Mouse (Mus musculus) lung, embryonic 16.5 days (tissue): ENCODE results near the gene Sart3. TPM values are rescaled to one million over a fixed set of nuclear protein-coding genes. Genes with fewer than 3 reads are reported as not detected.
A peak's percentile ranks its signal among the peaks of the same experiment; 100 is the strongest.

ENCODE experiments used
- ATAC-seq: fragments of 200-750 bp; cut with Nextera tagmentation; 2 replicates; pipeline ENCODE4 v1.8.0; 2017; ENCODE audit warnings: low read depth, mild to moderate bottlenecking, moderate library complexity
- H3K27ac ChIP-seq: fragments of 300-500 bp; sonication (generic); 2 replicates; pipeline ENCODE4 v1.5.1; 2014; ENCODE audit warnings: mild to moderate bottlenecking, control low read depth, low read length
- H3K27me3 ChIP-seq: fragments of 300-500 bp; sonication (generic); 2 replicates; pipeline ENCODE4 v1.6.1; 2014; ENCODE audit warnings: low read depth, low read length, mixed read lengths; ENCODE audit not compliant: control insufficient read depth, insufficient read depth
- H3K36me3 ChIP-seq: fragments of 300-500 bp; sonication (generic); 2 replicates; pipeline ENCODE4 v1.6.1; 2014; ENCODE audit warnings: low read length; ENCODE audit not compliant: control insufficient read depth, insufficient read depth
- H3K4me1 ChIP-seq: fragments of 300-500 bp; sonication (generic); replicated peaks from 2 replicates; pipeline ENCODE4 v1.6.1; 2014; ENCODE audit warnings: low read length, mixed read lengths; ENCODE audit not compliant: control insufficient read depth, insufficient read depth
- H3K4me2 ChIP-seq: fragments of 300-500 bp; sonication (generic); 2 replicates; pipeline ENCODE4 v1.6.1; 2014; ENCODE audit warnings: low read depth, low read length, control low read depth
- H3K4me3 ChIP-seq: fragments of 300-500 bp; sonication (generic); 2 replicates; pipeline ENCODE4 v1.5.1; 2014; ENCODE audit warnings: mild to moderate bottlenecking, low read length, control low read depth
- H3K9ac ChIP-seq: fragments of 300-500 bp; sonication (generic); 2 replicates; pipeline ENCODE4 v1.6.1; 2014; ENCODE audit warnings: low read length, control low read depth
- H3K9me3 ChIP-seq: fragments of 300-500 bp; sonication (generic); 2 replicates; pipeline ENCODE4 v1.6.1; 2016; ENCODE audit warnings: low read length; ENCODE audit not compliant: control insufficient read depth
- WGBS: fragments of 180-500 bp; shearing (Covaris S2); extraction: QIAGEN DNeasy Blood & Tissue Kit; methylation state at CpG from one replicate; pipeline ENCODE4 v1.1.7; 2014; 5-methylcytosine and 5-hydroxymethylcytosine counted together
- polyA plus RNA-seq: library from polyadenylated mRNA; unstranded; fragments of >200 nt; fragmentation: Nextera tagmentation; extraction: Ambion mirVana; gene quantifications from 2 replicates; pipeline ENCODE4 v1.2.1, GENCODE M21; 2015

Gene Sart3
- polyA plus RNA-seq, 1 experiment from 2014 or later, result 42.5 TPM

DNA sequence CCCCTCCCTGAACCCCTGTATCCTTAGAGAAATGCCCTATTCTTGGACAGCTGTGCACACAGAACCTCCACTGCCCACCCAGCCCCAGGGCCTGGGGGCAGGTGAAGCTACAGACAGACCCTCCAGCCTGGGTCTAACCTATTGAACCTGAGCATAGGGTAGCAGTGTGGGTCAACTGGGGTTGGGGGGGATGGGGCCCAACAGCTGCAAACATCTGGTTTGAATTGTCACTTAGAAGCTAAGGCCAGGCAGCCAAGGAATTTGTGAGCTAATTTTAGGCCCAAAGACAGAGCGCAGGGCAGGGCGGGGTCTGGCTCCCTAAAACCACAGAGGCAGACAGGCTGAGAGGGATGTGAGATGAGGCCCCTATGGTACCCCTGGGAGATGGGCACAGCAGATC, 35.9 kb upstream of the Sart3 start:
- no peak overlapping the region for H3K4me3 ChIP-seq
- H3K27ac ChIP-seq, result peak overlapping the region; percentile 72
- H3K9me3 ChIP-seq, result no peaks in the 10 kb centered on the region
- ATAC-seq, result peak; percentile 68
- no peak overlapping the region for H3K4me2 ChIP-seq
- no peaks in the 10 kb centered on the region for H3K27me3 ChIP-seq
- WGBS, result 30% methylated on average over 2 of the region's 2 CpGs
- H3K36me3 ChIP-seq, result no peaks in the 10 kb centered on the region
- peaks cover 19% of the 10 kb centered on the region for H3K4me1 ChIP-seq
- H3K9ac ChIP-seq, result 0 out of 2 replicates have a peak overlapping the region, but pooled peaks have one; percentile 32

DNA sequence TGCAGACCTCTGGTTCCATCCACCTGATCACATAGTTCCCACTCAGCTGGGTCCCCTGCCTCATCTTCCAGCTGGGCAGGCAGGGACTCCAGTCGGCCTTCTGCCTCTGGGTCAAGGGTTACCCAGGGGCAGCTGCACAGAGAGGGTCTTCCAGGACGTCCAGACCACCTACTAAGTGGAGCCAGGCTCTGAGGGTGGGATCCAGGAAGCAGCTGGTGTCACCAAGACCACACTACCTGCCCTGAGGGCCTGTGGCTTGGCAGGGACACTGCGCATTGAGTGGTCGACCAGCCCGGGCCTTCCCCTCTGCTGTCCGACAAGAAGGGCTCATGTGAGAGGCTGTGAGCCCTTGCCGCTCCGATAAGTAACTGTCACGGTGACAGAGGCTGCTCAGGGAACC, 35.4 kb upstream of the Sart3 start:
- no peak overlapping the region for H3K4me2 ChIP-seq
- H3K36me3 ChIP-seq, result no peaks in the 10 kb centered on the region
- H3K9me3 ChIP-seq, result no peaks in the 10 kb centered on the region
- no peak overlapping the region for H3K4me3 ChIP-seq
- H3K4me1 ChIP-seq, result peaks cover 19% of the 10 kb centered on the region
- H3K9ac ChIP-seq, result no peak overlapping the region
- 43% methylated on average over 9 of the region's 9 CpGs for WGBS
- no peak; the same call in 1 of the 2 replicates for ATAC-seq
- H3K27ac ChIP-seq, result peak overlapping the region; percentile 72
- H3K27me3 ChIP-seq, result no peaks in the 10 kb centered on the region

DNA sequence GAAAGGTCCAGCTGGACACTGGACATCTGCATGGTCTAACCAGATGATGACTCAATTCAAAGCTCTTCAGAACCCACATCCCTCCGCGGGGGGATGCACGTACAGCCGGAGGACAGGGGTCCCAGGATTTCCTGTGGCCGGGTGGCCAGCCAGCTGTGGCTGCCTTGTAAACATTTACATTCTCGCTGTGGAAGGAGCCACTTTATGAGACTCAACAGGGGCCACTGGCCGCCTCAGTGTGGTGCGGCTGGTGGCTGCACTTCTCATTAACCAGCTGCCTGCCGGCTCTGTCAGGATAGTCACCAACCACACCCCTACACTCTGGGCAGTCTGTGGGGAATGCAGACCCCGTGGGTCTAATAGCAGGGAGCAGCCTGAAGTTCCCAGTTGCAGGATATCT, 34.1 kb upstream of the Sart3 start:
- peak; percentile 29; the same call in 1 of the 2 replicates for ATAC-seq
- H3K27me3 ChIP-seq, result no peaks in the 10 kb centered on the region
- H3K9me3 ChIP-seq, result no peaks in the 10 kb centered on the region
- no peak overlapping the region for H3K27ac ChIP-seq
- H3K36me3 ChIP-seq, result no peaks in the 10 kb centered on the region
- no peak overlapping the region for H3K4me3 ChIP-seq
- peaks cover 19% of the 10 kb centered on the region for H3K4me1 ChIP-seq
- 6% methylated on average over 10 of the region's 10 CpGs for WGBS
- no peak overlapping the region for H3K9ac ChIP-seq
- no peak overlapping the region for H3K4me2 ChIP-seq

DNA sequence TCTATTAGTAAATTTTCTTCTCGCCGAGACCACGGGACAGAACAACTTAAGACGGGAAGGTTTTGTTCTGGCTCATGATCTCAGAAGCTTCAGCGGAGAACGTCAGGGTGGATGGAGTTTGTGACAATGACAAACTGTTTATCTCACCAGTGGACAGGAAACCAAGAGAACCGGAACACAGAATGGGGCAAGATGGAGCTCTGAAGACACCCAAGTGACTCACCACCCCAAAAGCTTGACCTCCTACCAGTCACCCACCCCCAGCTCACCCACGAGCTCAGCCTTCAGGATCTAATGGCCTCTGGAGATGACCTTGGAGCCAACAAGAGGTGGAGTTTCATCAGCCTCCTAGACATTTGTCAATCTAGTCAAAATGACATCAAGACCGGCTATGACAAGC, 33.0 kb upstream of the Sart3 start:
- Histone ChIP-seq H3K27ac (no peak overlapping the region), H3K36me3 (no peaks in the 10 kb centered on the region), H3K9me3 (no peaks in the 10 kb centered on the region), H3K4me3 (no peak overlapping the region), H3K27me3 (no peaks in the 10 kb centered on the region), H3K9ac (no peak overlapping the region), H3K4me1 (peaks cover 23% of the 10 kb centered on the region), H3K4me2 (no peak overlapping the region)
- ATAC-seq, result no peak
- WGBS, result 77% methylated on average over 9 of the region's 9 CpGs

DNA sequence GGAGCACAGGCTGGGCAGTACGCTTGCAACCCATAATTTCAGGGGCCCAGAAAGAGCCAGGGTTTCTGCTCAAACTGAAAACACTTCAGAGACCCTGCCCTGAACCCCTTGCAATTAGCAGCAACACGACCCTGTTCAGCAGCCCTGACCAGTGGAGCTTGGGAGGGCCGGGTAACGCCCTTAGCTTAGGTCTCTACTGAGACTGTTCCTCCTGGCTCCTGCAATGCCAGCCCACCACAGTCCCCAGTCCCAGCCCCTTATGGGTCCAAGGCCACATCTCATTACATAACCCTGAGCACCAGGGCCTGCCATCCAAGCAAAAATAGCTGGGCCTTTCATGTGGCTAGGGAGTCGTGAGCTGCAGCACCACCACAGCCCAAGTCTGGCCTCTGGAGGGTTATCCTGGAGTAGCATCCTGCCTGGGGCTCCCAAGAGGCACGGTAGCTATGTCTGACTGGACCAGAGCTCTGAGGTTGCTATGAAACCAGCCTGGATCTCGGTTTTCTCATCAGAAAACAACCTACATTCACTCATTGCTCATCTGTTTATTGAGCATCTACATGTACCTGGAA, 32.2 kb upstream of the Sart3 start:
- Histone ChIP-seq H3K36me3 (no peaks in the 10 kb centered on the region), H3K9me3 (no peaks in the 10 kb centered on the region), H3K4me2 (no peak overlapping the region), H3K27me3 (no peaks in the 10 kb centered on the region), H3K27ac (no peak overlapping the region), H3K4me3 (no peak overlapping the region), H3K4me1 (peaks cover 27% of the 10 kb centered on the region), H3K9ac (no peak overlapping the region)
- WGBS, result 53% methylated on average over 7 of the region's 7 CpGs
- no peak for ATAC-seq

DNA sequence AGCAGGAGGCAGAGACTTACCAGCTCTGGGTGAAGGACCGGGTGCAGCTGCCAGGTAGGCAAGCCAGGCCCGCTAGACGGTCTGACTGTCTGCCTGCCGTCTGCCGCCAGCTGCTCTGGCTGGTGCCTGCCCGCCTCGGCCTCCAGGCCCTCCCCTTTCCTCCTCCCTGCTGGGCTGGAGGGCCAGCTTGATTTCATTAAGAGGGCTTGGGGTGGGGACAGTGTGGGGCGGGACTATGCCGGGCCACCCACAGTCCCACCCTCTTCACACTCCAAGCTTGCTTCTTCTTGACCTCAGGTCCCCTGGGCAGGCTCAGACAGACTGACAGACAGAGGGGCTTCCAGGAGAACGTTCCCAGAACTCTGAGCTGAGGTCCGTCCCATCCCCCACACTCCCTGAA, 28.0 kb upstream of the Sart3 start, which contains the start of gene Tmem119:
Gene Tmem119 (minus strand): TSS at position 237 of the 400 bp plus-strand sequence.
- H3K4me2 ChIP-seq, result peak within 1 kb of the TSS; percentile 47
- peak within 1 kb of the TSS; percentile 72 for H3K27ac ChIP-seq
- 1% methylated on average over 11 of the region's 11 CpGs for WGBS
- peak within 1 kb of the TSS; percentile 54 for H3K9ac ChIP-seq
- no peaks in the 10 kb centered on the region for H3K36me3 ChIP-seq
- peak; percentile 94 for ATAC-seq
- H3K4me1 ChIP-seq, result peaks cover 26% of the 10 kb centered on the region
- H3K9me3 ChIP-seq, result no peaks in the 10 kb centered on the region
- H3K27me3 ChIP-seq, result no peaks in the 10 kb centered on the region
- peak within 1 kb of the TSS; percentile 47 for H3K4me3 ChIP-seq

DNA sequence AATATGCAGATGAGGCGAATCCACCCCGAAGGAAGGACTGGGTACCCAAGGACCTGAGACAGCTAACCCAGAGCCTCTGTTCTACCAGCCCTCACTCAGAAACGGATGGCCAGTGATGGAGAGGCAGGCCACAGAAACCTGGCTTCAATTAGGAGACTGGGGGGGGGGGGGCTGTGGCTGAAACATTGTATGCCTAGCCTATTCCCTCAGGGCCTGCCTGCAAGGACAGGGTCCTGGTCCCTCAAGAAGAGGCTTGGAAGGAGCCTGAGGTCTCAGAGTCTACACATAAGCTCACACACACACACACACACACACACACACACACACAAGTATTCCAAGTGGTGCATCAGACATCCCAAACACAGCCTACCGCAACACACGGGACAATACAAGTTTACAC, 27.4 kb upstream of the Sart3 start:
- peak overlapping the region; percentile 72 for H3K27ac ChIP-seq
- H3K4me1 ChIP-seq, result peaks cover 26% of the 10 kb centered on the region
- peak overlapping the region; percentile 47 for H3K4me2 ChIP-seq
- peak; percentile 3; the same call in 1 of the 2 replicates for ATAC-seq
- peak overlapping the region; percentile 54 for H3K9ac ChIP-seq
- H3K9me3 ChIP-seq, result no peaks in the 10 kb centered on the region
- H3K4me3 ChIP-seq, result peak overlapping the region; percentile 47
- WGBS, result 41% methylated on average over 5 of the region's 5 CpGs
- no peaks in the 10 kb centered on the region for H3K27me3 ChIP-seq
- H3K36me3 ChIP-seq, result no peaks in the 10 kb centered on the region

DNA sequence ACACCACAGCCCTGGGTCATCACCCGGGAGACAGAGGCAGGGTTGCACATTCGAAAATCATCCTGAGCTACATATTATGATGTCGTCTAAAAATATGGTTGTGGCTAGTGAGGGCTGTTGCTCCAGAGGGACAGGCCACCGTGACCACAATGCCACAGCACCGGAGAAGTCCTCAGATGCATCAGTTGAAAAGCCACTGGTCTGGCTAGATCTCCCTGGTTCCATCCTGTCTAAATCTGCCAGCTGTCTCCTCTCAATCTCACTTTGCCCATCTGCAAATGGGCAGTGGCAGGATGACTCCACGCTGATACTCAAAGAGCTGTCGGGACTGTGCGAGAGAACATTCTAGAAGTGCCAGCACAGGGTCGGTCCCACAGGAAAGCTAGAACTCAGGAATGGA, 26.2 kb upstream of the Sart3 start:
- H3K4me2 ChIP-seq, result peak overlapping the region; percentile 47
- 0 out of 2 replicates have a peak overlapping the region, but pooled peaks have one; percentile 27 for H3K9ac ChIP-seq
- no peak for ATAC-seq
- no peaks in the 10 kb centered on the region for H3K9me3 ChIP-seq
- 56% methylated on average over 9 of the region's 9 CpGs for WGBS
- peaks cover 26% of the 10 kb centered on the region for H3K4me1 ChIP-seq
- no peaks in the 10 kb centered on the region for H3K36me3 ChIP-seq
- H3K27ac ChIP-seq, result no peak overlapping the region
- H3K27me3 ChIP-seq, result no peaks in the 10 kb centered on the region
- peak overlapping the region; percentile 47; the same call in 1 of the 2 replicates for H3K4me3 ChIP-seq

DNA sequence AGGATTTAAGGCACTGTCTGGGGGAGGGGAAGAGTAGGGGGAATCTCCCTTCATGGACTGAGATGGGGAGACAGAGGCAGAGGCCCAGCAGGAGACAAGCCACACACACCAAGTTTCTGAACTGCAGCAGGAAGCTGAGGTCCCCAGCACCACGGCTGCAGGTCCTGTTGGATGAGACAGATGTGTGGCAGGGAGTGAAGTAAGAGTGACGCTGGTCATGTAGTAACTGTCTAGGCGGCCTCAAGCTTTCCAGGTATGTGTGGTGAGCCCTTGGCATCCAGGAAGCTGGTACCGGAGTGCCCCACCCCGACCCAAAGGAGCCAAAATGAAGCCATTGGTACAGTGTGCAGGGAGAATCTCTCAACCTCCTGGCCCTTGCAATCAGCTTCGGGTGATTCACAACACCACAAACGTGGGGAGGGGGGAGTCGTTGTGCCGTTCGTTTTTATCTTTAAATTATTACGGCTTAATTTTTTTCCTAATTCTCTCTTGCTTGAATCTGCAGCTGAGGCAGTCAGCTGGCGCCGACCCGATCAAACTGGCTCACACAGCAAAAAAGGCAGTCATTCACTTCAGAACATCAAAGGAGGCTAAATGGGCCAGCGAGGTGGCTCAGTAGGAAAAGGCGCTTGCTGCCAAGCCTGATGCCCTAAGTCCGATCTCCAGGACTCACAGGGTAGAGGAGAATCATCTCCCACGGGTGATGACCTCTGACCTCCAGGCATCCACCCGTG, 25.0 kb upstream of the Sart3 start:
- Histone ChIP-seq H3K36me3 (no peaks in the 10 kb centered on the region), H3K4me2 (peak overlapping the region; percentile 45), H3K4me1 (peaks cover 26% of the 10 kb centered on the region), H3K9me3 (no peaks in the 10 kb centered on the region), H3K9ac (peak overlapping the region; percentile 49), H3K4me3 (peak overlapping the region; percentile 17), H3K27me3 (no peaks in the 10 kb centered on the region), H3K27ac (peak overlapping the region; percentile 76)
- ATAC-seq, result no peak
- WGBS, result 17% methylated on average over 19 of the region's 19 CpGs
